ENCODE assay signal across 8 mouse cellular contexts in the genomic region with DNA sequence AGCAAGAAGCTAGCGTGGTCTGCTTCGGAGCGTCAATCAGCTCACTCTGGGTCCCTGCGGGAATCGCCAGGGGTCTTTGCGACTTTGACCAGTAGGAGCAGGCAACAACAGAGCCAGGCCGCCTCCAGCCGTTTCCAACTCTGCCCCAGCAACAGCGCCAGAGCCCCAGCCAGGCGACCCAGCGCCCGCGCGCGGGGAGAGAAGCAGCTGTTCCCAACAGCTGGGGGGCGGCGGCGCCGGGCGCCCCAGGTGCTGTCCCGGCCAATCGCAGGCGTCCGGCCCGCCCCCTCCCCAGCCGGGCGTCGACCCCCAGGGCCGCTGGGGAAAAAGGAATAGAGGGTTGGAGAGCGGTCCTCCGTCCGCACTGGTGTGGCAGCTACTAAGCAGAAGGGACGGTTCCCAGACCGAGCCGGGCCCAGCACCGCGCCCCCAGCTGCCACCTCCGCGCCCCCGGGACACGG. TPM values are rescaled to one million over a fixed set of nuclear protein-coding genes. Genes with fewer than 3 reads are reported as not detected.
DNase-seq lines count a peak whose midpoint lies in the region; ATAC-seq and TF ChIP-seq lines count a peak whose summit lies in the region.

A gene (plus strand): TSS at position 294 of the 461 bp plus-strand sequence.

- H3K4me3 ChIP-seq in ES-Bruce4 (ENCODE audit: low read depth, low read length) = peak within 1 kb of the TSS; percentile 50
- peak within 1 kb of the TSS; percentile 62 for H3K4me3 ChIP-seq in embryonic facial prominence, embryonic 14.5 days (ENCODE audit: low read depth, low read length)
- H3K4me3 ChIP-seq in heart, embryonic 11.5 days (ENCODE audit: low read depth, low read length) = peak within 1 kb of the TSS; percentile 79
- peak within 1 kb of the TSS; percentile 74 for H3K4me3 ChIP-seq in layer of hippocampus, adult 2 months
- H3K4me3 ChIP-seq in lung, embryonic 15.5 days = peak within 1 kb of the TSS; percentile 56

- no peaks in the 10 kb centered on the region for H3K9me3 ChIP-seq in ES-Bruce4 (replicated peaks; ENCODE audit: control insufficient read depth, insufficient read depth, low read length, poor library complexity, severe bottlenecking)
- no peaks in the 10 kb centered on the region for H3K9me3 ChIP-seq in embryonic facial prominence, embryonic 14.5 days (ENCODE audit: control insufficient read depth, low read length)
- H3K9me3 ChIP-seq in heart, embryonic 11.5 days (replicated peaks; ENCODE audit: control insufficient read depth, low read length) = no peaks in the 10 kb centered on the region
- no peaks in the 10 kb centered on the region for H3K9me3 ChIP-seq in lung, embryonic 15.5 days

- DNase-seq in adrenal gland, postnatal 25 days = peak; percentile 61
- peak; percentile 81 for DNase-seq in embryonic facial prominence, embryonic 14.5 days (ENCODE audit: low spot score)
- peak; percentile 15 to 29 for DNase-seq in layer of hippocampus, adult 2 months (ENCODE audit: low spot score in 2 of 2)
- DNase-seq in retina, postnatal 1 day = peak; percentile 84

- TF ChIP-seq POLR2A in ES-Bruce4 (IDR thresholded peaks at IDR 0.05; ENCODE audit: insufficient read depth, low read length) = no peak

- no peak within 1 kb of the TSS for H3K27ac ChIP-seq in ES-Bruce4 (ENCODE audit: insufficient read depth, low read length)
- H3K27ac ChIP-seq in embryonic facial prominence, embryonic 14.5 days (replicated peaks; ENCODE audit: low read depth, low read length) = peak within 1 kb of the TSS; percentile 58
- H3K27ac ChIP-seq in heart, embryonic 11.5 days (ENCODE audit: low read depth, low read length) = peak within 1 kb of the TSS; percentile 99
- H3K27ac ChIP-seq in layer of hippocampus, adult 2 months = peak within 1 kb of the TSS; percentile 92
- H3K27ac ChIP-seq in lung, embryonic 15.5 days = peak within 1 kb of the TSS; percentile 7; the same call in 1 of the 2 replicates

- no peaks in the 10 kb centered on the region for H3K4me1 ChIP-seq in ES-Bruce4 (ENCODE audit: control insufficient read depth, insufficient read depth, low read length)
- 0 out of 2 replicates have a peak, but pooled peaks cover 3% of the 10 kb centered on the region for H3K4me1 ChIP-seq in embryonic facial prominence, embryonic 14.5 days (ENCODE audit: control insufficient read depth, insufficient read depth, low read length)
- H3K4me1 ChIP-seq in heart, embryonic 11.5 days (ENCODE audit: control insufficient read depth, insufficient read depth, low read length) = peaks cover 13% of the 10 kb centered on the region; the same call in 1 of the 2 replicates
- peaks cover 4% of the 10 kb centered on the region; the same call in 1 of the 2 replicates for H3K4me1 ChIP-seq in lung, embryonic 15.5 days

- ATAC-seq in embryonic facial prominence, embryonic 14.5 days (ENCODE audit: low read depth) = peak; percentile 91
- ATAC-seq in heart, embryonic 11.5 days (replicated peaks; ENCODE audit: insufficient number of reproducible peaks, low FRiP score, low TSS enrichment) = peak; percentile 88
- ATAC-seq in lung, embryonic 15.5 days (ENCODE audit: borderline replicate concordance, extremely low read depth, low FRiP score, low TSS enrichment) = peak; percentile 89
- no peak for ATAC-seq in erythroblast, adult 5-6 weeks (replicated peaks; ENCODE audit: low FRiP score, poor library complexity, severe bottlenecking)

- peak within 1 kb of the TSS; percentile 97 for H3K4me2 ChIP-seq in embryonic facial prominence, embryonic 14.5 days (ENCODE audit: low read depth, low read length)
- peak within 1 kb of the TSS; percentile 67 for H3K4me2 ChIP-seq in heart, embryonic 11.5 days
- peak within 1 kb of the TSS; percentile 83 for H3K4me2 ChIP-seq in lung, embryonic 15.5 days

- WGBS in embryonic facial prominence, embryonic 14.5 days = 2% methylated on average over 20 of the region's 41 CpGs
- WGBS in heart, embryonic 11.5 days (ENCODE audit: insufficient replicate concordance) = 1% methylated on average over 34 of the region's 41 CpGs
- WGBS in lung, embryonic 15.5 days = under 1% methylated on average over 41 of the region's 41 CpGs

- peak within 1 kb of the TSS; percentile 54 for H3K9ac ChIP-seq in ES-Bruce4 (ENCODE audit: low read depth, poor library complexity, severe bottlenecking)
- H3K9ac ChIP-seq in embryonic facial prominence, embryonic 14.5 days (ENCODE audit: low read depth, low read length) = peak within 1 kb of the TSS; percentile 69
- H3K9ac ChIP-seq in heart, embryonic 11.5 days (ENCODE audit: low read depth, low read length) = peak within 1 kb of the TSS; percentile 99
- H3K9ac ChIP-seq in lung, embryonic 15.5 days = peak within 1 kb of the TSS; percentile 52

- no peak for TF ChIP-seq EP300 in ES-Bruce4 (IDR thresholded peaks at IDR 0.05; ENCODE audit: insufficient read depth, low read depth, low read length)

- no peaks in the 10 kb centered on the region for H3K36me3 ChIP-seq in ES-Bruce4 (ENCODE audit: control insufficient read depth, insufficient read depth, low read length, poor library complexity, severe bottlenecking)
- no peaks in the 10 kb centered on the region for H3K36me3 ChIP-seq in embryonic facial prominence, embryonic 14.5 days (ENCODE audit: control insufficient read depth, insufficient read depth, low read length)
- H3K36me3 ChIP-seq in heart, embryonic 11.5 days (ENCODE audit: control insufficient read depth, insufficient read depth, low read length) = no peaks in the 10 kb centered on the region
- H3K36me3 ChIP-seq in lung, embryonic 15.5 days = no peaks in the 10 kb centered on the region

- TF ChIP-seq CTCF in ES-Bruce4 (IDR thresholded peaks at IDR 0.05; ENCODE audit: low read depth, low read length) = no peak
- peak; percentile 24 for TF ChIP-seq CTCF in layer of hippocampus, adult 2 months (conservative IDR thresholded peaks at IDR 0.05)

- peaks cover 6% of the 10 kb centered on the region for H3K27me3 ChIP-seq in ES-Bruce4 (ENCODE audit: control insufficient read depth, insufficient read depth, low read length, poor library complexity, severe bottlenecking)
- no peaks in the 10 kb centered on the region; the same call in none of the 2 replicates for H3K27me3 ChIP-seq in embryonic facial prominence, embryonic 14.5 days (replicated peaks; ENCODE audit: control insufficient read depth, insufficient read depth, low read length)
- H3K27me3 ChIP-seq in heart, embryonic 11.5 days (ENCODE audit: control insufficient read depth, insufficient read depth, low read length) = no peaks in the 10 kb centered on the region; the same call in 1 of the 2 replicates
- H3K27me3 ChIP-seq in lung, embryonic 15.5 days = peaks cover 8% of the 10 kb centered on the region; the same call in 1 of the 2 replicates

RNA-seq across cellular contexts. Expression of the gene that starts here (rescaled TPM):
- 0.64 and 0.97 TPM in 2 replicates for polyA plus RNA-seq in ES-Bruce4 (2011; ENCODE audit: insufficient read depth, insufficient read length, low read depth, missing spikeins)
- total RNA-seq in adrenal gland, postnatal 25 days (2021) = 10.4 and 17.8 TPM in 2 replicates
- 13.3 and 15.6 TPM in 2 replicates for polyA plus RNA-seq in embryonic facial prominence, embryonic 14.5 days (2014; fragmentation: Nextera tagmentation; extraction: Ambion mirVana)
- 62.3 and 63.1 TPM in 2 replicates for polyA plus RNA-seq in heart, embryonic 11.5 days (2014; fragmentation: Nextera tagmentation; extraction: Ambion mirVana)
- total RNA-seq in layer of hippocampus, adult 2 months (2021) = 10 to 100 TPM; 20.2 to 24.7 TPM
- polyA plus RNA-seq in lung, embryonic 15.5 days (2015; fragmentation: Nextera tagmentation; extraction: Ambion mirVana) = 3.7 and 4.0 TPM in 2 replicates
- total RNA-seq in erythroblast, adult 5-6 weeks (2015; ENCODE audit: low replicate concordance) = not detected in 2 replicates
- total RNA-seq in erythroblast, adult 5-6 weeks (2017; ENCODE audit: low replicate concordance) = not detected in 2 replicates

Comparison
In these comparisons a context has a peak if more than half of its experiments do, and no peak if none do; other contexts are left out.
1. RNA of the gene that starts here (total RNA-seq): 20.2 to 24.7 TPM in layer of hippocampus, adult 2 months and 10.4 to 17.8 TPM in adrenal gland, postnatal 25 days; not detected in erythroblast, adult 5-6 weeks; every median in the first group is over 10 times any median in the second.
2. DNase-seq: peak in every context shown above with its lines; median percentile 84 in retina, postnatal 1 day; 81 in embryonic facial prominence, embryonic 14.5 days; 61 in adrenal gland, postnatal 25 days; 22 in layer of hippocampus, adult 2 months.
3. Peak in every context shown above with its lines, with median percentiles within 50 percentile points of each other: H3K4me3 ChIP-seq, H3K9ac ChIP-seq and H3K4me2 ChIP-seq.